Mouse (Mus musculus) spleen, embryonic (tissue): ENCODE results near the gene Sos1.
"Not testable (repeated sequence)": the region's sequence is repeated elsewhere in the genome, so short reads cannot be mapped to it uniquely, and the experiment has no call there.

Experiments
- CTCF ChIA-PET: fragments of 350-600 bp; sonication (Branson Sonifier 250); formaldehyde crosslinking; loops from one replicate; lab custom pipeline; 2022; lab: Charles Lee

Gene Sos1

DNA sequence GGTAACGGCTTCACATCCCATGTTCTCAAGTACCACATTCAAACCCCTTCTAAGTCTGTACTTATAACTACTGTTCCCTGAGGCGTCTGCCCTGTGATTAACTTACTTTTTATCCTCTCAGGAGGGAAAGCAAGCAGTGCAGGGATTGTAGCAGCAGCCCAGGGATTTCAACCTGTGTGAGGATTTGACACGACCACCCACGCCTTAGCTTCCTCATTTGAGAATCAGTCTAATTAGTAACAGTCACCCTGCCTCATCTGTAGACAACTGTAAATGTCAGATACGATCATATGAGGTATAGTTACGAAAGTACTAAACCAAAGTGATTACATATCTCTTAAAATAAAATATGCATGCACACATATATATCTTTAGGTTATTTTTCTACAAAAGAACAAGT is 15.9 kb upstream of the Sos1 start:
- CTCF ChIA-PET, result no interaction called here

DNA sequence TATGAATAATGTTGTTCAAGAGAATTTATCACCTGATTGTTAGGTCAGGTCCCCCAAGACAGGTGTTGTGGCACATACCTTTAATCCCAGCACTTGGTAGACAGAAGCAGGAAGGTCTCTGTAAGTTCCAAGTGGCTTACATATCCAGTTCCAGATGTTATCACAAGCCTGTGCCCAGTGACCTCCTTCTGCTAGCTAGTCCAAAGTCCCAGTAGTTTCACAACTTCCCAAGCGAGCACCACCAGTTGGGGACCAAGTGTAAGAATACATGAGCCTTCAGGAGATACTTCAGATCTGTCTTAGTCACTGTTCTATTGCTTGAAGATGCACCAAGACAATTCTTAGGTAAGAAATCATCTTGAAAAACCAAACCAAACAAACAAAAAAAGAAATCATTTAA is 13.6 kb upstream of the Sos1 start:
- CTCF ChIA-PET, result no interaction called here

DNA sequence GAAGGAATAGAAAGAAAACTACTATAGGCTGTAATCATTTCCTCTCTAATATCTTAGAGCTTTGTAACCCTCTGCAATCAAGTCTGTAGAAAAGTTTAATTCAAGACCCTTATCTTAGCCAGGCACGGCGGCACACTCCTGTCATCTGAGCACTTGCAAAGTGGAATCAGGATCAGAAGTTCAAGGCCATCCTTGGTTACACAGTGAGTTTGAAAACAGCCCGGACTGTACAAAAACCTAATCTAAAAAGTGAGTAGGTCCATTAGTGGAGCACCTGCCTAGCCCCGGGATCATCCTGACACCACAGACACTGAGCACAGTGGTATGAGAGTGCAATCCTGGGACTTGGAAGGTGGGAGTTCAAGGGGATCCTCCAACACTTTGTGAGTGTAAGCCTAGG is 12.6 kb upstream of the Sos1 start:
- CTCF ChIA-PET, result no interaction called here

DNA sequence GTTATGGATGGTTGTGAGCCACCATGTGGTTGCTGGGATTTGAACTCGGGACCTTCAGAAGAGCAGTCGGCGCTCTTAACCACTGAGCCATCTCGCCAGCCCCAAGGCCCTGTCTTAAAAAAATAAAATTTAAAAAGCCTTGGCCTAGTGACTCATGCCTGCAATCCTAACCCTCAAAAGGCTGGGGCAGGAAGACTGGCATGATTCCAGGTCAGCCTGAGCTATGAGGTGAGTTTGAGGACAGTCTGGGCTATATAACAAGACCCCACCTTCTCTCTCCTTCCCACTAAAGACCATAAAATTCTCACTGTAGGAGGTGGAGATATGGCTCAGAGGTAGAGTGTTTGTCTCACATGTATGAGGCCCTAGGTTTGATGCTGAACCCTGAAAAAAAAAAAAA is 12.0 kb upstream of the Sos1 start:
- CTCF ChIA-PET, result no interaction called here

DNA sequence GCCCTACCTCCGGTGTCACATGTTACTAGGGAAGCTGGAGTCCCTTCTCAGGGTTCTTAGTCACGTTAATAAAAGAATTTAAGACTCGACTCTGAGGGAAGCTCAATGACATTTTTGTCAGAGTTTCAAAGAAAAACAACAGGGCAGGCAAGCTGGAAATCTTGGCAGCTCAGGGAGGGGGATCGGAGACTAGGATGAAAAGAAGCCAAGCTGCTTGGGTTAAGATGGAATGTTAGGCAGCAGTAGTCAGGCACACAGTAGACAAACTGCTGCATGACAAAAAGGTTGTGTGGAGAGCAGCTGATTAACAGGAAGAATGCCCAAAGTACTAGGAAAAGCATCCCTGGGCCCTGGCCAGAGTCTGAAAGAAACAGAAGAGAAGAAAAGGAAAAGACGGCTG is 9.9 kb upstream of the Sos1 start:
- CTCF ChIA-PET, result interaction anchor here (1.0 kb wide), 1 partner anchor 63 kb away, joined by 3 read pairs; no protein-coding TSS in a partner anchor

DNA sequence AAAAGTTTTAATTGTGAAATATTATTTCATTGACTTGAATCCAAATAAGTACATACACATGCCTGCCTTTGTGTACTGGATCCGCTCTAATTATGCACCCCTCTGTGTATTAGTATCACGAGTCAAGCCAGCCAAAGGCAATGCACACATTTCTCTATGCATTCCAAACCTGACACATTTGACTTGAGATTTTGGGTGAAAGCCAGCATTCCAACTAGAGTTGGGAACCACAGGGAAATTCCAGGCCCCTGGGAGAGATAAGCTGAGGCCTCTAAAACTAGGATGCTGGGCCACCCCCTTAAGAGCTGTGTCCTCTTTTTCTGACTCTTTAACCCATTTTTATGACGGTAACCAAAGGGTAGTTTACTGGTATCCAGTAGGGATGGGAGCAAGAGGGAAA is 8.7 kb upstream of the Sos1 start:
- CTCF ChIA-PET, result no interaction called here

DNA sequence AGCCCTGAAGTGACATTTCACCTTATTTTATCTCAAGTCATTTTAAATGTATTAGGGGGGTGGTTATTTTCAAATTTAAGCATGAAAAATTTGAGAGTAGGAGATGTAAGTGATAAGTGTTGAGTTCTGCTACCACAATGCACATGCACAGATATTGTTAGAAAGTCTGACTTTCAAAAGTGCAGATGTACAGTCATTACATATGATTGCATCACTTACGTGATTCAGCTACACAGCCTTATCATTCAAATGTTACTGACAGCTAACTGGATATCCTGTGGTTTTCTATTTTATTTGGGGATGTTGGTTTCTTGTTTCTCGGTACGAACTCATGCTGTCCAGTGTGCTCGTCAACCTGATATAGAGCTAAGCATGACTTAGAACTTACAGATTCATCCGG is 4.9 kb upstream of the Sos1 start:
- CTCF ChIA-PET, result interaction anchor here (0.7 kb wide), 1 partner anchor 78 kb away, joined by 5 read pairs; no protein-coding TSS in a partner anchor

DNA sequence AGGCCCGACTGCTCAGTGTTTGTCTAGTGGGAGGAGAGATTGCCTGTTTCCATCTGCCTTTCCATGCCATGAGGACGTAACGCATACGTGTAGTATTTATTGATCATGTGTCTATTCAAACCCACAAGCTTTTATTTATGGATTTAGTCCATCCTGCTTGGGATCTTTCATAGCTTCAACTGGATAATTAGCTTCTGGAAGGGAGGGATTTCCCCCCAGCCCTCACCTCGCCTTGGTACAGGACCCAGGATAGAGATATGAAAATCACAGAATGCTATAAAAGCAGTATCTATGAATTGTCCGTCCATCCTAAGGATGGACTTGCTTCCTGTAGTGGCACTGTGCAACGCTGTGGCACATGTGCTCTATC is 587 bp upstream of the Sos1 start:
- CTCF ChIA-PET, result no interaction called here

DNA sequence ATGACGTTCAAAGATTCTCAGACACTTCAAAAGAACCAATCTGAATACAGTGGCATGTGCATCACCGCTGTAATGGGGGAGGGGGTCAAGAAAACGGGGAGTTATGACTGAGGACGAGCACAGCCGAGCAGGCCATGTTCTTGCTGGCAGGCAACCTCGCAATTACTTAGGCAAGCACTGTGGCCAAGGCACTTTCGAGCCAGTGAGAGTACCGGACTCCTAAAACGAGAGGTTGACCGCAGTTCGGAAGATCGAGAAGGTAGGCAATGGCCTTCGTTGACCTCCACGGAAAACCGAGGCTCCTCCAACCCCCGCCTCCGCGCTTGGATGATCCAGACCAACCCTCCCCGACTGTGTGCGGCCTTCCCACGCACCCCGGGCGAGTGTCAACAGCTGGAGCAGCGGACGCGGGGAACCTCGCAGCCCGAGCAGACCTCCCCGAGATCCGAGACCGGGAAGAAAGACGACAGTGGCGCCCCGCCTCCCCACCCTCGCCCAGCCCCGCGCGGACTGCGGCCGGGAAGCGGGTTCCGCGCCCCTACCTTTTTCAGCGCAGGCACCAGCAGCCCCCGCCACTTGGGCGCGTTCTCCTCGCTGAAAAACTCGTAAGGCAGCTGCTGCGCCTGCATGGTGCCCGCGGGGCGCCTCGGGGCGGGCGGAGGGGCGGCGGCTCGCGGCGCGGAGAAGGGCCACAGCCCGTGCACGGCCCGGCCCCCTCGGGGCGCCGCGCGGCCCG is 790 bp downstream of the Sos1 start:
- CTCF ChIA-PET, result no interaction called here

DNA sequence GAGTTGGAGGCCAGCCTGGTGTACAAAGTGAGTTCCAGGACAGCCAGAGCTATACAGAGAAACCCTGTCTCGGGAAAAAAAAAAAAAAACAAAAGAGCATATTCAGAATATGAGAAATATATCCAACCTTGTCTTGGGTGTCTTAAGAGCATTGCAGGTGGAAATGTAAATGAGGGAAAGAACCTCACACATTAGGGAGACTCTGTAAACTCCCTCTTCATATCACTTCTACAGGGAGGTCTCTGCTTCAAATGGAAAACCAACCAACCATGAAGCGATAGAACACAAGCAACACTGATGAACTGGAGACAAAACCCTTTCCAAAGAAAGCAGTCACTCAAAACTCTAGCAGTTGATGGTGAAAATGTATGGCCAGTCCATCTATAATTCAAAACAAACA is 2.6 kb downstream of the Sos1 start:
- CTCF ChIA-PET, result no interaction called here

DNA sequence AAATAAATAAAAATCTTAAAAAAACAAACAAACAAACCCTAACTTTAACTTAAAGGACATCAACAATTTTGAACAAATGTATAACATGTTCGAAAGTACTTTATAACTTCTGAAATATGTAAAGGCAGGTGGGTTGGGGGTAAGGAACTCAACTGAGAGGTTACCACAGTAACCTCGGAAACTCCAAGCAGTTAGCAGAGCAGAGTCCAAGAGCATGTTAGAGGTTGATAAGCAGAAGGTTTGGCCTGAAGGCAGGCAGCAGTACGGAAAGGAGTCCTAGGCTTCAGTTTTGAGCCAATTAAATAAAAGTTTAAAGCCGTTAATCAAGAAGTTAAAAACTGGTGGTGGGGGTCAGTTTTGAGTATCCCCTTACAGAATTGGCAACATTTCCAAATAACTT is 3.8 kb downstream of the Sos1 start:
- CTCF ChIA-PET, result no interaction called here

DNA sequence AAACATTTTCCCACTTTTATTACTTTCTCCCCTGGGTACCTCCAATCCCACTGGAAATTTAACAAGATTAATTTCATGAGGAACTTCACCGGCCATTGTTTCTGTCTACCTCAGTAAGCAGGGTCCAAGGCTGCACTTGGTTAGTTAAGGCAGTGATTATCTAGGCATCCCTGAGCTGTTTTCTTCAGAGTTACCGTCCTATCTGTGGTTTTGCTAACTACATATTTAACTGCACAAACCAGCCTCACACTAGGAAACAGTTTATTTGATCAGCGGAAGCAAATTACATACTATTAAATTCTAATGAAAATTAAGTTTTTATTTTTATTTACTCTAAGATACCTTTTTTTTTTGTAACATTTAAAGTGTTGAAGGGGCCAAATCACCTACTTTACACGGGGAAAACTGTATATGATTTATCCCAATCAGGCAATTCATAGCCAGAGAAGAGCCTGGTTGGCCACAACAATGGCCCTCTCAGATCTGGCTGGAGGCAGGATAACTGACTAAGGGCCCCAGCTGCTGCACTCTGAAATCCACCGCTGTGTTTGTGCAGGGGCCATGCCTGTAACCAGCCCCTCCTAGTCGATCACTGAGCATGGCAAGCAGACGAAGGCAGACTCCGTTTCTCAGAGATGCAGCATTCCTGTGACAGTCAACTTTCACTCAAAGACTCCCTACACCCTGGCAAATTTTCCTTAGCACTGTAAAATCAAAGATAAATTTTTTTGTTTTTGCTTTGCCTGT is 9.0 kb downstream of the Sos1 start:
- CTCF ChIA-PET, result no interaction called here

DNA sequence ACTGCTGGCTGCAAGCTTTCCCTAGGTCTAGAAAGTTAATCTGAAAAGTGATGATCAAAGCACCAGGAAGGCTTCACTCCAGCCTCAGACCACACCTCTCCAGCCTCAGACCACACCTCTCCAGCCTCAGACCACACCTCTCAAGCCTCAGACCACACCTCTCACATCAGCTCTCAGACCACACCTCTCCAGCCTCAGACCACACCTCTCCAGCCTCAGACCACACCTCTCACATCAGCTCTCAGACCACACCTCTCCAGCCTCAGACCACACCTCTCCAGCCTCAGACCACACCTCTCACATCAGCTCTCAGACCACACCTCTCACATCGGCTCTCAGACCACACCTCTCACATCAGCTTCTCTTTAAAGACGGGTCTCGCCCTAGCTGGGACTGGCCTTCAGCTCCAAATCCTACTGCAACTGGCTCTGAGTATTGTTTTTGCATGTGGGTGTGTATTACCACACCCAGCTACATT is 11.8 kb downstream of the Sos1 start:
- CTCF ChIA-PET, result not testable (repeated sequence)

DNA sequence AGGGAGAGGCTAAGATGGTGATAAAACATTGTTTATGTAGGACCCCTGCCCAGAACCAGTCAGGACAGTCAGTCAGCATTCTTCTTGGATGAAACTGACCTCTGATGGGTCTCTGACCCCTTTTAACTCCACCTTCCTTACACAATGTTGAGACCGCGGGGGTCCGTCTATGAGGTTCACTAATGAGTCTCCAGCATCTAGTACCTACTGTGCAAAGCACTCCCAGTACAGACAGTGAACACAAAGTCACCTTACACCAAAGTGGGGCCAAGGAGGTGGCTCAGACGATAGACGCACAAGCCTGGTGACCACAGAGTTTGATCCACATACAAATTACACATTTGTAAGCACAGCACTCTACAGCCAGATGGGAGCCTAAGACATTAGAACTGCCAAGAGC is 20.0 kb downstream of the Sos1 start:
- CTCF ChIA-PET, result interaction anchor here (0.8 kb wide), 1 partner anchor 101 kb away, joined by 3 read pairs; no protein-coding TSS in a partner anchor

DNA sequence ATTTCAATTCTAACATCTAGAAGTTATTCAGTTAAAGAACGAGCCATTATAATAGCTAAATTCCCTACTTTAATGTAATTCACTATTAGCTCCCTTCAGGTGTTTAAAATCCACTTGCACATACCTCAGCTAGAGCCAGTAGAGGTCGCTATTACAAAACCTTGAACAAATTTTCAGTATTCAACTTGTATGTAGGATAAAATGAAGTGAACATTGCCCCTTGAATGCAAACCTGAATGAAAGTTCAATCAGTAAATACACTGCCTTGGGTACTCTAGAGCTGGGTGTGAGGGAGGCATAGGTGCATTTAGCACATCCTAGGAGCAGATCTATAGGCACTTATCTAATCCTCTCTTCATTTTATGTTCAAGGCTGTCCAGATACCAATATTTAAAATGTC is 24.6 kb downstream of the Sos1 start:
- CTCF ChIA-PET, result interaction anchor here (1.3 to 2.1 kb wide), 3 partner anchors 83 to 105 kb away, joined by 4 to 8 read pairs (median 7); no protein-coding TSS in a partner anchor

DNA sequence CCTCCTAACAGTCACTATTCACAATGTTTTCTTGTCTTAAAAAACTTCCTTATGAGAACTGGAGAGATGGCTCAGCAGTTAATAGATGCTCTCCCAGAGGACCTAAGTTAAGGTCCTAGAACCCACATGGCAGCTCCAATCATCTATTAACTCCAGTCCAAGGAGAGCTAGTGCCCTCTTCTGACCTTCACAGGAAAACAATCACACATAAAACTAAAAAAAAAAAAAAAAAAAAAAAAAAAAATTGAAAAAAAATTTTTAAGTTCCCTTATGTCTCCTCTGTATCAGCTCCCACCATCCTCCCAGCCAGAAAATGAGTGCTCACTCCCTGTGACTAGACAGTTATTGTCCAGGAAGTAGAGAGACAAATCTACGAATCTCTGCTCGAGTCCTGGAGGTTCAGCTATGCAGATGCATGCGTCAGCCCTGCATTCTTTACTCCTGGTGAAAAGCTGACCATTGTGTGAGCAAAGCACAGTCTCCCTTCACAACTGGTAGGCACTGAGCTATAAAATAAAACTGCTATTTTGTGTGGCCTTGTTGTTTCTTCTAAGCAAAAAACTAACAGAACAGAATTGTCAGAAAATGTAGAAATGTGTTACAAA is 29.7 kb downstream of the Sos1 start:
- CTCF ChIA-PET, result no interaction called here

DNA sequence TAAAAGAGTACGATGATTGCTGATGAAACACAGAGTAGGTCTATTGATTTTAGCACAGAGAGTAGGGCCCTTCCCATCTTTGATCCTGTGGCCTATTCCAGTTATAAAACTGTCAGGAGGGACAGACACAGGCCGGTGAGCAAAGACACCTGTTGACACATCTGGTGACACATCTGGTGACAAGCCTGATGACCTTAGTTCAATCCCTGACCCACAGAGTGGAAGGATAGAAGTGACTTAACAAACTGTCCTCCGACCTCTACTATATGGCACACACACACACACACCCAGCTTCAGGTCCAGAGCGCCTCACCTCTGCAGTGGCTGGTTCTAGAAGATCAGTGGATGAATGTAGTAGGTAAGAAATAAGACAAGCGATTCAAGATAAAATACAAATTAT is 33.8 kb downstream of the Sos1 start:
- CTCF ChIA-PET, result no interaction called here

DNA sequence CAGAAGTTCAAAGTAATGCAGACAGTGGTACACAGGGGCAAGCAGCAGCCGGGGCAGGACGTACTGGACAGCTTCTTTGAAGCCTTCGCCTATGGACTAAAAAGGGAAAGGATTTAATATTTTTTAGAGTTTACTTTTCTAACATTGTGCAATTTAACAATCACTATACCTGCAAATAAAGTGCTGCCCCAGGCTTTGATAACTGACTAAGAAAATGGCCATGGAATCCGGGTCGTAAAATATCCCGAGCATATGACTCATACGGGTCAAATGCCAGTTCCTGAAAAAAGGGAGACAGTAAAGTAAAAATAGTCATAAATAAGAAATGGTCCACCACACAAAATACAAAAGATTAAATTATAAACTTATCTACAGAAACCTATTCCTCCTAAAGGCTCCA is 34.8 kb downstream of the Sos1 start:
- CTCF ChIA-PET, result no interaction called here

DNA sequence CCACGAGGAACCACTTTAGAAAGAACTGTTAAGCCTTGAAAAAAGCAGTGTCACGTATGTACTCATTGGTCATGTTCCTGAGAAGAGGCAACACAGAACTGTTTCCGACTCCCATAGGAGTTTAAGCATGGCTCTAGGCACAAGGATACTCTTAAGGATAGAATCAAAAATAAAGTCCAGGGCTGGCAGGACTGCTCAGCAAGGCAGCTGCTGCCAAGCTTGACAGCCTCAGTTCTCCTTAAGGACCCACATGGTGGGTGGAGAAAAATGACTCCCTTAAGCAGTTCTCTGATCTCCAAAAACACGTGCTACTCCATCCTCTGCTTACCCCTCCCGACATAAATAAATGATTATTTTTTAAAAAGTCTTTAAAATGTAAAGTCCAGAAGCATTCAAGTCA is 44.6 kb downstream of the Sos1 start:
- CTCF ChIA-PET, result no interaction called here

DNA sequence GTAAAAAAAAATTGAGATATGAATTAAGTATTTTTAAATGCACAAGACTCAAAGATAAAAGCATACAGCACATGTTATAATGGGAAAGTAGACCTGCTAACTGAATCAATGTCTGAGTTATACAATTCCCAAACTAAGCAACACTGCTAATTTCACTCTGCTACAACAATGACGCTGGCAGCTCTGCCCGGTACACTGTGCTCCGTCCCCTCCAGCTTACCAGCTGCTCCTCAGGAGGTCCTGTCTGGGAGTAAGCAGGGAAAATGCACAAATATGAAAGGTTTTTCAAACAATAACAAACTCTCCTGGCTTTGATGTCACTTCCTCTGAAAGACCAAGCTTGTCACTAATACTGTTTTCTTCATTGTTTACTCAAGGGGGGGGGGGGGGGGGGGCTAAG is 45.8 kb downstream of the Sos1 start:
- CTCF ChIA-PET, result interaction anchor here (0.6 kb wide), 2 partner anchors 111 to 127 kb away, joined by 4 read pairs; no protein-coding TSS in a partner anchor

DNA sequence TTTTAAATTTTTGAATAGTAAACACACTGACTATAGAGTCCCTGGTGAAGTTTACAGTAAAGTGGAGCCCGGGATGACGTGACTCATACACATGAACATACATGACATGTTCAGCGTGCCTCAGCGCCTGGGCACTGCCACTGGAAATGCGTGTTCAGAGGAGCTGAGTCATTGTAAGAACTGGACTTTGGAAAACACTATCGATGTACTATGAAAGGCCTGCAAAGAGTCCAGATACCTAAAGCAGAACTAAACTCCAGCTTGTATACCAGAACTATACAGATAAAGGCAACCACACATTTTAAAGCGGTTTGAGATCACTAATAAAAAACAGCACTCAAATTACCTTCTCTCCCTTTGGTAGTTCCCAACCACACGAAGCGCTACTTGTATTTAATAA is 48.3 kb downstream of the Sos1 start:
- CTCF ChIA-PET, result no interaction called here

DNA sequence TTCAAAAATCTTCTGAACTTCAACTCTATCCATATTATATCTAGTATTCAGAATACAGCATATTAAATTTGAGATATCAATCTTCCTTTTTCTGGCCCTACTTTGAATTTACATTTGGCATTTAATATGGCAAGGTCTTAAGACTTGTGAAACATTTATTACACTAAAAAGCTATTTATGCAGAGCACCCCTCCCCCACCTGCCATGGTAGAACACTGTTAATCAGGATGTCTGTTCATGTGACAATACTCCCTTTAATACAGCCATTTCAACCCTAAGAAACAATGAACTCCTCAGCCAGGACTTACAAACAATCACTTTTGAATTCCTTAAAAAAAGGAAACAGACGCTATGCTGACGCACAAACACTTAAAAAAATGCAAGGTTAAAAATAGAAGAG is 52.3 kb downstream of the Sos1 start:
- CTCF ChIA-PET, result interaction anchor here (0.5 kb wide), 1 partner anchor 25 kb away, joined by 3 read pairs; no protein-coding TSS in a partner anchor
